Mouse (Mus musculus) myocyte (in vitro differentiated cells): ENCODE measurements at regions not wholly inside any gene's neighbourhood (a gene's known extent, or its start where the extent isn't known, plus 50 kb on each side); places are given as distances from the start of the nearest gene placed in this dataset.

Experiments
- H3K27me3 ChIP-seq: one replicate; pipeline ENCODE4 v1.6.1; 2011; ENCODE audit not compliant: control insufficient read depth, insufficient read depth, insufficient read length
- H3K36me3 ChIP-seq: one replicate; pipeline ENCODE4 v1.6.1; 2011; ENCODE audit not compliant: control insufficient read depth, insufficient read depth
- H3K4me2 ChIP-seq: one replicate; pipeline ENCODE4 v1.6.1; 2011; ENCODE audit warnings: low read depth, control low read depth
- H3K4me3 ChIP-seq: one replicate; pipeline ENCODE4 v1.5.1; 2011; ENCODE audit warnings: mild to moderate bottlenecking, control low read depth, moderate library complexity
- H3K79me2 ChIP-seq: one replicate; pipeline ENCODE4 v1.6.1; 2011; ENCODE audit not compliant: control insufficient read depth, insufficient read depth
- H3ac ChIP-seq: one replicate; pipeline ENCODE4 v1.6.1; 2011; ENCODE audit not compliant: control insufficient read depth, insufficient read length
- CEBPB ChIP-seq: IDR thresholded peaks from 2 replicates; pipeline ENCODE4 v1.6.1; 2011; ENCODE audit warnings: mild to moderate bottlenecking, moderate library complexity; ENCODE audit not compliant: poor library complexity, insufficient read depth, severe bottlenecking
- E2F4 ChIP-seq: IDR thresholded peaks from one replicate; pipeline ENCODE4 v1.6.1; 2011; ENCODE audit warnings: mild to moderate bottlenecking, control low read depth, moderate library complexity; ENCODE audit not compliant: insufficient read depth
- MAX ChIP-seq: IDR thresholded peaks from one replicate; pipeline ENCODE4 v1.6.1; 2011; ENCODE audit warnings: low read depth, mild to moderate bottlenecking, control low read depth
- MYOD1 ChIP-seq, 3 experiments: IDR thresholded peaks; one replicate each; pipeline ENCODE4 v1.6.1; 2011; ENCODE audit warnings: control low read depth in 2 of 3, low read depth in 2 of 3, mild to moderate bottlenecking in 2 of 3, moderate library complexity in 1 of 3; ENCODE audit not compliant: insufficient read length in 2 of 3, control insufficient read depth in 1 of 3
- MYOG ChIP-seq, 3 experiments: IDR thresholded peaks; one replicate each; pipeline ENCODE4 v1.6.1; 2011; ENCODE audit warnings: control low read depth in 2 of 3, low read depth in 2 of 3, mild to moderate bottlenecking in 2 of 3; ENCODE audit not compliant: insufficient read length in 2 of 3, control insufficient read depth in 1 of 3, insufficient read depth in 1 of 3
- POLR2A ChIP-seq: IDR thresholded peaks from one replicate; pipeline ENCODE4 v1.6.1; 2011; ENCODE audit warnings: low read depth, mild to moderate bottlenecking, control low read depth, moderate library complexity; ENCODE audit not compliant: insufficient read length
- POLR2AphosphoS2 ChIP-seq: IDR thresholded peaks from one replicate; pipeline ENCODE4 v1.6.1; 2011; ENCODE audit warnings: low read depth, control low read depth; ENCODE audit not compliant: insufficient read length
- REST ChIP-seq: IDR thresholded peaks from one replicate; pipeline ENCODE4 v1.6.1; 2011; ENCODE audit warnings: mild to moderate bottlenecking, control low read depth, moderate library complexity; ENCODE audit not compliant: insufficient read depth, insufficient read length
- SRF ChIP-seq: IDR thresholded peaks from one replicate; pipeline ENCODE4 v1.6.1; 2011; ENCODE audit warnings: low read depth; ENCODE audit not compliant: control insufficient read depth, insufficient read length
- TCF12 ChIP-seq: IDR thresholded peaks from one replicate; pipeline ENCODE4 v1.6.1; 2011; ENCODE audit warnings: mild to moderate bottlenecking, control low read depth; ENCODE audit not compliant: poor library complexity, insufficient read depth, severe bottlenecking
- TCF3 ChIP-seq: IDR thresholded peaks from one replicate; pipeline ENCODE4 v1.6.1; 2011; ENCODE audit warnings: low read depth, control low read depth; ENCODE audit not compliant: insufficient read length
- USF1 ChIP-seq: IDR thresholded peaks from one replicate; pipeline ENCODE4 v1.6.1; 2011; ENCODE audit warnings: low read depth, mild to moderate bottlenecking, control low read depth, moderate library complexity

DNA sequence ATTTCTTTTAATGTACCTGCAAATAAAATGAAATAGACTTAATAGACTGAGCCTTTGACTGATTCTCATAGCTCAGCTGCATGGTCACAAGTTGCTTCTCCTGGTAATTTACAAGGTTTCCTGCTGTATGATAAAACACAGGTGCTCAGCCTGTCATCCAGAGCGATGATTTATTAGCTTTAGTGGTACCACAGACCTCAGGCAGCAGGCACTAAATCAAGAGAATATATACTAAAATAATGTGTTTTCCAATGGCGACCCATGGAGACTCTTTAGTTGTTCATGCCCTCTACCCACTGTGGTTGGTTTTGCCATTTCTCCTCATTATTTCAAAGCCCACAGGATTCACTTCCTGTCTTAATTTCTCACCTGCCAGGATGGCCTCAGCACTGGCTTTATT is 207.0 kb downstream of the D3Ertd751e start:
- H3K36me3 ChIP-seq = no peaks in the 10 kb centered on the region
- H3ac ChIP-seq = no peak overlapping the region
- H3K4me3 ChIP-seq = no peak overlapping the region
- no peaks in the 10 kb centered on the region for H3K27me3 ChIP-seq
- TF ChIP-seq POLR2A (no peak), E2F4 (no peak), REST (no peak), MYOD1 (IDR thresholded peaks at IDR 0.05; ENCODE audit: control insufficient read depth in 1 of 3, insufficient read length in 2 of 3, low read depth in 2 of 3) (no peak), TCF3 (no peak), CEBPB (no peak), MAX (no peak), POLR2AphosphoS2 (no peak), MYOG (IDR thresholded peaks at IDR 0.05; ENCODE audit: control insufficient read depth in 1 of 3, insufficient read depth in 1 of 3, insufficient read length in 2 of 3, low read depth in 2 of 3) (no peak), USF1 (no peak), SRF (no peak), TCF12 (no peak)
- no peak overlapping the region for H3K4me2 ChIP-seq
- no peaks in the 10 kb centered on the region for H3K79me2 ChIP-seq

DNA sequence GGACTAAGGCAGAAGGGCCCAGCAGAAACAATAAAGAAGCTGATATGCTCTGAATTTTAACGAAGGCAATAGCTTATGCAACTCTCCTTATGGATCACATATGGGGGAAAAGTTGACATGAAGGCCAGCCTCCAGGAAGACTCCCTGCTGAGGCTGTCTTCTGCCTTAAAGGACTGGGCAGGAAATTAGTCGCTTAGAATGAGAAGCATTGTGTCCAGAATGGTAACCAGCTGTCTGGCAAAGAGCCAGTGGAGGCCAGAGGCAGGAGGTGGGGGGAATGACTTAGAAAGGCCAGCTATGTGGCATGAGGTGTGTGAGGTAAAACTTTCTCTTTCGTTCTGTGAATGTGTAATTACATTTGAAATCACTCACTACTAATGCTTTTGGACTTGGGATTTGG is 215.0 kb downstream of the D3Ertd751e start:
- Histone ChIP-seq H3ac (no peak overlapping the region), H3K4me2 (no peak overlapping the region), H3K4me3 (no peak overlapping the region), H3K27me3 (no peaks in the 10 kb centered on the region), H3K36me3 (no peaks in the 10 kb centered on the region), H3K79me2 (no peaks in the 10 kb centered on the region)
- TF ChIP-seq E2F4 = no peak
- no peak for TF ChIP-seq SRF
- no peak for TF ChIP-seq MYOD1 (IDR thresholded peaks at IDR 0.05; ENCODE audit: control insufficient read depth in 1 of 3, insufficient read length in 2 of 3, low read depth in 2 of 3)
- TF ChIP-seq MAX = no peak
- TF ChIP-seq TCF3 = no peak
- no peak for TF ChIP-seq USF1

DNA sequence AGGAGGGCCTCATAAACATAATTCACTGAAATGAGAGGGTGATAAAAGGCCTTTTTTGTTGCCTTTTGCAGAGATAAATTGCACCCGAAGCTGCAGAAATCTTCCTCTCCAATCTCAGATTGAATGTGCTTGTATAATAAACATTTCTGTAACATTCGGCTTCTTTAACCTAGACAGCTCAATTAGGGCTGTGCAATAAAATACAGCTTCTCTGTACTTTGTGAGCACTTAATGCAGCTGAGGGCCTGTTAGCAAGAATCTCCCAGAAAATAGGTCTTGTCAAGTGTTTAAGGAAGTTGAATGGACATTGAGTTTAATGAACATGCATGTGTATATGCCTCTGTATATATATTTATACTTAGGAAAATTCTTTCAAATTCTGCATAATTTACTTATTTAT is 217.8 kb downstream of the D3Ertd751e start:
- Histone ChIP-seq H3ac (no peak overlapping the region), H3K4me3 (no peak overlapping the region), H3K79me2 (no peaks in the 10 kb centered on the region), H3K27me3 (no peaks in the 10 kb centered on the region), H3K4me2 (no peak overlapping the region), H3K36me3 (no peaks in the 10 kb centered on the region)
- TF ChIP-seq TCF3 (no peak), USF1 (no peak), REST (no peak), POLR2A (no peak), CEBPB (no peak), E2F4 (no peak), TCF12 (no peak), MYOD1 (IDR thresholded peaks at IDR 0.05; ENCODE audit: control insufficient read depth in 1 of 3, insufficient read length in 2 of 3, low read depth in 2 of 3) (no peak), MYOG (IDR thresholded peaks at IDR 0.05; ENCODE audit: control insufficient read depth in 1 of 3, insufficient read depth in 1 of 3, insufficient read length in 2 of 3, low read depth in 2 of 3) (no peak), MAX (no peak)

DNA sequence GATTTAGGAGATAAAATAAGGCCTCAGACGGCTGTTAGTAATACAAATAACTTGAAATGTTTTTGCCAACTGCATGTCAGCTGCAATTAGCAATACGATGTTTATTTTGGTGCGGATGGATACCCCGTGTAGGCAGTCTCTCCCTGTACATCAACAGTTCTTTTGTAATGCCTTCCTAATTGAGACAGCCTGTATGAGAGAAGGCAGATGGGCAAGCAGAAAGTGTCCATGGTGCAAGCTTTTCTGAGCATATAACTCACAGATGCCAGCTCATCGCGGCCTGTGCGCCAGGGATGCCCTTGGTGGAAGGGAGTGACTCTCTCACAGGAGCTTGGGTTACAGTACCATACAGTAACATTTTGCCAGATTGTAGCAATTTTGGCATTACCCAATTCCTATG is 220.5 kb downstream of the D3Ertd751e start:
- Histone ChIP-seq H3K4me2 (no peak overlapping the region), H3ac (no peak overlapping the region), H3K27me3 (no peaks in the 10 kb centered on the region), H3K79me2 (no peaks in the 10 kb centered on the region), H3K36me3 (no peaks in the 10 kb centered on the region), H3K4me3 (no peak overlapping the region)
- no peak for TF ChIP-seq SRF
- TF ChIP-seq MAX = no peak
- no peak for TF ChIP-seq E2F4
- TF ChIP-seq USF1 = no peak
- no peak for TF ChIP-seq TCF12
- TF ChIP-seq MYOD1 (IDR thresholded peaks at IDR 0.05; ENCODE audit: control insufficient read depth in 1 of 3, insufficient read length in 2 of 3, low read depth in 2 of 3) = no peak
- no peak for TF ChIP-seq CEBPB
- no peak for TF ChIP-seq POLR2AphosphoS2
- no peak for TF ChIP-seq REST
- no peak for TF ChIP-seq POLR2A
- TF ChIP-seq MYOG (IDR thresholded peaks at IDR 0.05; ENCODE audit: control insufficient read depth in 1 of 3, insufficient read depth in 1 of 3, insufficient read length in 2 of 3, low read depth in 2 of 3) = no peak
- no peak for TF ChIP-seq TCF3

DNA sequence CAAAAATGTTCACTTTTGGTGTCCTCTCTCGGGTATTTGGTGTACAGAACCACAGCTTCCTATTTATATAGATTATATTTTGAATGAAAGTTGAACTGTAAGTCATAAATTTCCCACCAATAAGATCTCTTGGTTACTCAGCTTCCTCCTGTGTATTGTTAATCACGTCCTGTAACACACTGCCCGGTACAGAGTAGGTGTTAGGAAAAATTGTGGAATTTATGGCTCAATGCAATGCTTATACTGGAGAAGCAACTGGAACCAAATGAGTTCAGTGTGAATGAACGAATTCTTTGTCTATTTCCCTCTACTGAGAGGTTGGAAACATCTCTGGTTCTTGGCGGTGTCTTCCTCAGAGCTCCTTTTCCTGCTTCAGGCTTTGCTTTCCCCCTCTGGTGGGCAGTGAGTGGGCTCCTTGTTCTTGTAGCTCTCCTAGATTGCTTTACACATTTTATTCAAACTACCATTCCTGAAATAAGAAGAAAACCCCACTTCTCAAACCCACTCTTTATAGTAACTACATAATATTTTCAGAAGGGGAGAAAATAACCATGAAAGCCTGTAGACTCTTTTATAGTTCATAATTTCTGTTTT is 264.4 kb downstream of the D3Ertd751e start:
- Histone ChIP-seq H3K4me3 (no peak overlapping the region), H3K36me3 (no peaks in the 10 kb centered on the region), H3K79me2 (no peaks in the 10 kb centered on the region), H3ac (no peak overlapping the region), H3K27me3 (no peaks in the 10 kb centered on the region), H3K4me2 (no peak overlapping the region)
- TF ChIP-seq MYOD1 (IDR thresholded peaks at IDR 0.05; ENCODE audit: control insufficient read depth in 1 of 3, insufficient read length in 2 of 3, low read depth in 2 of 3) = no peak
- TF ChIP-seq E2F4 = no peak
- no peak for TF ChIP-seq TCF12
- no peak for TF ChIP-seq CEBPB
- TF ChIP-seq POLR2A = no peak
- TF ChIP-seq MAX = no peak
- no peak for TF ChIP-seq REST
- TF ChIP-seq TCF3 = no peak
- TF ChIP-seq MYOG (IDR thresholded peaks at IDR 0.05; ENCODE audit: control insufficient read depth in 1 of 3, insufficient read depth in 1 of 3, insufficient read length in 2 of 3, low read depth in 2 of 3) = no peak
- TF ChIP-seq SRF = no peak
- TF ChIP-seq POLR2AphosphoS2 = no peak
- TF ChIP-seq USF1 = no peak
